Mouse (Mus musculus): ENCODE measurements around the gene Matn4.

The Matn4 gene

GRCm38 (mm10) chr2:164414581-164414980 is 9.6 kb upstream of the Matn4 start:
- DNase-seq (ENCODE audit: low spot score in 2 of 2) = no peak

DNA sequence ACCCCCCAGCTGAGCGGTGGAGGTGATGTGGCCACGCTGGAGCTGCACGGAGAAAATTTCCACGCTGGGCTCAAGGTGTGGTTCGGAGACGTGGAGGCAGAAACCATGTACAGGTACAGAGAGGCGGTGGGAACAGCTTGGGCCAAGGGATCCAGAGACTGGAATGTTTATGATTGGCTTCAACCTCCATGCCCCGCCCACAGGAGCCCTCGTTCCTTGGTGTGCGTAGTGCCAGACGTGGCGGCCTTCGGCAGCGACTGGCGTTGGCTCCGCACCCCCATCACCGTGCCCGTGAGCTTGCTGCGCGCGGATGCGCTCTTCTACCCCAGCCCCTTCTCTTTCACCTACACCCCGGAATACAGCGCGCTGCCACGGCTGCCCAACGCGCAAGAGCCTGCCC is 9.2 kb upstream of the Matn4 start:
- DNase-seq (ENCODE audit: low spot score in 2 of 2) = no peak

- DNase-seq (ENCODE audit: low spot score in 2 of 2) = peak; percentile 65 to 72
These were observed 2.7 kb upstream of the Matn4 start for GRCm38 (mm10) chr2:164407708-164408107.

- DNase-seq (ENCODE audit: low spot score in 2 of 2) = no peak
These were observed 559 bp upstream of the Matn4 start for GRCm38 (mm10) chr2:164405519-164405918.

- DNase-seq (ENCODE audit: low spot score in 2 of 2) = no peak
These were observed 624 bp downstream of the Matn4 start for GRCm38 (mm10) chr2:164404082-164404990.

DNA sequence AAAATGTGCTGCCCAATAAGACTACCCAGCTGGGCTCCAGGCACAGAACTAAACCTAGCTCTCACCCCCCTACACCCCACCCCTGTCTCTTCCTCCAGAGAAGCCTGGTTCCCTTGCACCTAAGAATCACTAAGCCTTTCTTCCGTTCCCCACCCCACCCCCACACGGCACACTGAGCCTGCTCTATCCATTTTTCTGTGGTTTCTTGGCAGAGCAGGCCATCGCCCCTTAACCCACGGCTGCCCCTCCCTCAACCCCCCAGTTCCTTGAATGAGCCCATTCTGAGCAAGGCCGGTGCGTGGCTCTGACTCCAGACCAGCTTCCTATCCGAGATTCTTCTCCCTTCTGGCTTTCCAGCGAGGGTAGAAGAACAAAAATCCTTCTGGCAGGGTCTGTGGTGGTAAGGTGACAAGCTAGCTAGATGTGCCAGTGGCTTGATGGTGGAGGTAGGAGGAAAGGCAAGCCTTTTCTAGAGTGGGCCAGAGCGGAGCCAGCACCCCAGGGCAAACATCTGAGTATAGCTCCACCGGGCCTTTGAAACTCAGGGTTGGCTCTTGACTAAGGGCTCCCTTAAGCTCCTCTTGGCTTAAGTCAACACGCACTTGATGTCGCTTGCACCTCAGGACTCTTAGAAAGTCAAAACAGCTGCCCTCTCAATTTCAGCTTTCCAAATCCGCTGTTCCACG is 1.4 kb downstream of the Matn4 start:
- DNase-seq (ENCODE audit: low spot score in 2 of 2) = no peak

DNA sequence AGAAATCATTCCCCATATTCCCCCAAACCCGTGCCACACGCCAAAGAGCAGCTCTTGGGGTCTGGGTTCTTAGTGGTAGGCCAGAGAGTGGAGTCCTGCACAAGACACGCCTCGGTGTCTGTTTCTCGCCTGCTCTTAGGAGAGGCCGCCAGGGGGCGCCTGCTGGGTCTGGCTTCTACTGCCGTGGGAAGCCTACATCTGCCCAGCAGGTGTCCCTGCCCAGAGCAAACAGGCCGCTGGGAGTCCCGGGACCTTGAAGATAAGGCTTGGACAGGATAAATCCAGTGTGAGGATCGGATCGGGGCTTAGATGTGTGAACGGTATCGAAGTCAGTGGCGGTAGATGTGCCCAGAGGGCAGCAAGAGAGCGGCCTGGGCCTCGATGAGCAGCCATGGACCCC is 2.1 kb downstream of the Matn4 start, which contains the start of gene Rbpjl:
Gene Rbpjl, plus strand, starts transcription at position 236 of the 400 bp plus-strand sequence.
- peak in 1 of 2 experiments; percentile 56 for DNase-seq (ENCODE audit: low spot score in 2 of 2)

DNA sequence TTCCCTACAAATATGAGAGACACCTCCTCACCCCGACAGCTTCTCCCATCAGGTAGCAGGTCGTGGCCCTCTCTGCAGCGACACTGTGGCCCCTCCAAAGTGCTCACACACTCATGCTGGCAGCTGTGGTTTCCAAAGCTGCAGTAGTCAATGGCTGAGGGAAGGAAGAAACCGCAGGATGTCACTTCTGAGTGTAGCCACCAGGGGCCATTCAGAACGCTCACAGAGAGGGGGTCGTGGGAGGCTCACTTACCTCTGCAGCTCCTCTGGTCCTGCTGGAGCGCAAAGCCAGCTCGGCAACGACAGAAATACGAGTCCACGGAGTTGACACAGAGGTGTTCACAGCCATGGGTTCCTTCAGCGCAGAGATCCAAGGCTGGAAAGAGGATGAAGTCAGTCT is 8.0 kb downstream of the Matn4 start:
- no peak for DNase-seq (ENCODE audit: low spot score in 2 of 2)

- DNase-seq (ENCODE audit: low spot score in 2 of 2) = no peak
These were observed 8.9 kb downstream of the Matn4 start for GRCm38 (mm10) chr2:164396076-164396475.

- no peak for DNase-seq (ENCODE audit: low spot score in 2 of 2)
These were observed 11.8 kb downstream of the Matn4 start for GRCm38 (mm10) chr2:164393126-164393525.

DNA sequence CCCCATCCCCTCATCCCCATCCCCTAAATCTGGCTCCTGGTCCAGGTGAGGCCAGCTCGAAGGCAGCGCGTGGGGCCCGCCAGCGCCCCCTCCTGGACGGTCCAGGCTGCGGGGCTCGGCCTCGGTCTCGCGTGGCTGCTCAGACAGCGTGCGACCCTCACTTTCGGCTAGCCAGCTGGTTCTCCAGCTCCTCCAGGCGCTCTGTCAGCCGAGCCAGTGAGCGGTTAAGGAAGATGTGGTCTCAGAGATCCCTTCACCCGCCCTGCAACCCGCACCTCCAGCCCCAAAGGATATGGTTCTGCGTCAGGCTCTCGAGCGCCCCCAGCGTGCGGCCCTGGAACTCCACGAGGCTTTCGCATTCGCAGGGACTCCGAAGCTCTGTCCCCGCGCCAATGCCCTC is 15.5 kb downstream of the Matn4 start:
- DNase-seq (ENCODE audit: low spot score in 2 of 2) = peak; percentile 89 to 90

DNA sequence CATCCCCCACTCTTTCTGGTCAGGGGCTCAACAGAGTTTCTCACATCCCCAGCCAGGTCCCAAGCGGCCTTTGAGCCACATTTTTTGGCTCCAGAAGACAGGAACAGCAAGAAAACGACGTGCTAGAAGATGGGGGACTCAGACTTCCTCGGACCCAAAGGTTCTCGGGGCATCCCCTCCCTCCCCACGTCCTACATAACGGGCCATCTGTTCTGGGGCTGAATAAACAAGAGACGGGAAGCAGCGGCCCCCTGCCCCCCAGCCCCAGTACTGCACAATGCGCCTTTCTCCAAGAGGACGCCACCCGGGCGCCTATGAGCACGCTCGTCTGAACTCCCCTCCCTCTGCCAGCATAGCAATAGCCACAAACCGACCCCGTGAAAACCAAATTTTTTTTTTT is 15.9 kb downstream of the Matn4 start, which contains the start of gene Slpi:
Gene Slpi, minus strand, starts transcription at position 76 of the 400 bp plus-strand sequence.
- no peak for DNase-seq (ENCODE audit: low spot score in 2 of 2)

- DNase-seq (ENCODE audit: low spot score in 2 of 2) = peak; percentile 62 to 71
These were observed 18.0 kb downstream of the Matn4 start for GRCm38 (mm10) chr2:164386953-164387352.

DNA sequence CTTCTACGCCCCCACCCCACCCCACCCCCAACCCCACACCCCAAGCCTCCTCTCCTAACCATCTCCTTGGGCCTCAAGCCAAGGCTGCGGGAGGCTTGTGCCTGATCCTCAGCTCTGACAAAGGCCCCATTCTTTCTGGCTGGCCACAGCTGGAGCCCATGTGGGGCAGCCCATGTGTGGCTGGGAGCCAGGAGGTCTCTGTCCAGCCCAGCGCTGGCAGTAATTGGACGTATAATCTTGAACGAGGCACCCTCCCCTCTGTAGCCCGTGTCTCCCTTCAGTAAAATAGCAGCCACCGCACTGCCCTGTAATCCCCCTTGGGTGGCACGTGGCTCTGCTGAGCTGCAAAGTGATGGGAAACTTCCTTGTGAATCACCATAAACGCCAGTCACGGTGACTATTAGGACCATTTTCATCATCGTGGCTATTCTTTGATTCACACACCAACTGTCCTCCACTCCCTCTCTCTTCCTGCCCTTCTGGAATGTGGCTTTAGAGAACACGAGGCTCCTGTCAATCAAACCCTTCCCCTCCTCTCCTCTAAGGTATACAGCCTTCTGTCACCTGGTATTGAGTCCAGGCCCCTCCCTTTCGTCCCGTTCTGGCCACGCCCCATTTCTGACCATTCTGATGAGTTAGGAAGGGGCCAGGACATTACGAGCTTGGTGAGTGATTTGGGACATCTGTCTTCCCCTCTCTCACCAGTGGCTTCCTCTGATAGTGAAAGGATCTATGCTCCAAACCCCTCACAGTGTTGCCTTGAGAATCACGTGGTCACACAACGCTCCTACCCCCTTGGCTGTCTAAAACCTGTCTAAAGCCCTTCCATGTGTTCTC is 18.8 kb downstream of the Matn4 start:
- peak in 1 of 2 experiments; percentile 23 for DNase-seq (ENCODE audit: low spot score in 2 of 2)

- no peak for DNase-seq (ENCODE audit: low spot score in 2 of 2)
These were observed 21.1 kb downstream of the Matn4 start for GRCm38 (mm10) chr2:164383656-164384399.

- DNase-seq (ENCODE audit: low spot score in 2 of 2) = no peak
These were observed 22.0 kb downstream of the Matn4 start for GRCm38 (mm10) chr2:164382971-164383370.

DNA sequence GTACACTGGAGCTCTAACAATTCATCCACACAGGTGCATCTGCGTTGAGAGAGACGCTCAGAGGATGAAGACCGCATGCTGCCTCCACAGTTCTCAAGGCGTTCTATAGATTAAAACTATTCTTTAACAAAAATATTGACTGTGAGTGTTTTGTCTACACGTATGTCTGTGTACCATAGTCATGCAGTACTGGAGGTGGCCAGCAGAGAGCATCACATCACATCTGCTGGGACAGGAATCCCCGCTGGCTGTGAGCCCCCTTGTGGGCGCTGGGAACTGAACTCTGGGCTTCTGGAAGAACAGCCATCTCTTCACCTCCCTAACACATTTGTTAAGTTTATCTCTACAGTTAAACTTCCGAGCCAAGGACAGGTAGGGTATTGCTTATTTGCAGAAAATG is 23.2 kb downstream of the Matn4 start:
- DNase-seq (ENCODE audit: low spot score in 2 of 2) = no peak

- DNase-seq (ENCODE audit: low spot score in 2 of 2) = no peak
These were observed 27.2 kb downstream of the Matn4 start for GRCm38 (mm10) chr2:164377478-164378426.

- peak in 1 of 2 experiments; percentile 11 for DNase-seq (ENCODE audit: low spot score in 2 of 2)
These were observed 31.8 kb downstream of the Matn4 start for GRCm38 (mm10) chr2:164373187-164373586.

All from right cerebral cortex, adult 2 months (tissue).